Mouse (Mus musculus) kidney, embryonic 14.5 days (tissue): ENCODE measurements around the gene Dlx6. TPM values are rescaled to one million over a fixed set of nuclear protein-coding genes. Genes with fewer than 3 reads are reported as not detected.

Experiments used
- ATAC-seq: fragments of 200-750 bp; cut with Nextera tagmentation; 2 replicates; pipeline ENCODE4 v1.8.0; 2017; ENCODE audit warnings: moderate number of reproducible peaks, mild to moderate bottlenecking, moderate TSS enrichment, moderate library complexity; ENCODE audit not compliant: low FRiP score, low TSS enrichment
- H3K27ac ChIP-seq: fragments of 300-500 bp; sonication (generic); 2 replicates; pipeline ENCODE4 v1.5.1; 2014; ENCODE audit warnings: low read depth, mild to moderate bottlenecking, low read length, moderate library complexity, mixed read lengths
- H3K27me3 ChIP-seq: fragments of 300-500 bp; sonication (generic); 2 replicates; pipeline ENCODE4 v1.6.1; 2014; ENCODE audit warnings: mild to moderate bottlenecking, low read length; ENCODE audit not compliant: control insufficient read depth, insufficient read depth
- H3K36me3 ChIP-seq: fragments of 300-500 bp; sonication (generic); 2 replicates; pipeline ENCODE4 v1.6.1; 2014; ENCODE audit warnings: low read length, mixed read lengths; ENCODE audit not compliant: control insufficient read depth, insufficient read depth
- H3K4me1 ChIP-seq: fragments of 300-500 bp; sonication (generic); 2 replicates; pipeline ENCODE4 v1.6.1; 2014; ENCODE audit warnings: low read length, mixed read lengths; ENCODE audit not compliant: control insufficient read depth, insufficient read depth
- H3K4me2 ChIP-seq: fragments of 300-500 bp; sonication (generic); replicated peaks from 2 replicates; pipeline ENCODE4 v1.6.1; 2014; ENCODE audit warnings: low read depth, mild to moderate bottlenecking, low read length
- H3K4me3 ChIP-seq: fragments of 300-500 bp; sonication (generic); 2 replicates; pipeline ENCODE4 v1.5.1; 2014; ENCODE audit warnings: mild to moderate bottlenecking, low read length
- H3K9ac ChIP-seq: fragments of 300-500 bp; sonication (generic); 2 replicates; pipeline ENCODE4 v1.6.1; 2014; ENCODE audit warnings: low read depth, mild to moderate bottlenecking, low read length, moderate library complexity
- H3K9me3 ChIP-seq: fragments of 300-500 bp; sonication (generic); 2 replicates; pipeline ENCODE4 v1.6.1; 2016; ENCODE audit warnings: low read length; ENCODE audit not compliant: control insufficient read depth
- WGBS: fragments of 180-500 bp; shearing (Covaris S2); extraction: QIAGEN DNeasy Blood & Tissue Kit; methylation state at CpG from one replicate; pipeline ENCODE4 v1.1.7; 2014; 5-methylcytosine and 5-hydroxymethylcytosine counted together
- polyA plus RNA-seq: library from polyadenylated mRNA; unstranded; fragments of >200 nt; fragmentation: Nextera tagmentation; extraction: Ambion mirVana; gene quantifications from 2 replicates; pipeline ENCODE4 v1.2.1, GENCODE M21; 2014

The Dlx6 gene
- polyA plus RNA-seq, 1 experiment from 2014 or later, result not detected

DNA sequence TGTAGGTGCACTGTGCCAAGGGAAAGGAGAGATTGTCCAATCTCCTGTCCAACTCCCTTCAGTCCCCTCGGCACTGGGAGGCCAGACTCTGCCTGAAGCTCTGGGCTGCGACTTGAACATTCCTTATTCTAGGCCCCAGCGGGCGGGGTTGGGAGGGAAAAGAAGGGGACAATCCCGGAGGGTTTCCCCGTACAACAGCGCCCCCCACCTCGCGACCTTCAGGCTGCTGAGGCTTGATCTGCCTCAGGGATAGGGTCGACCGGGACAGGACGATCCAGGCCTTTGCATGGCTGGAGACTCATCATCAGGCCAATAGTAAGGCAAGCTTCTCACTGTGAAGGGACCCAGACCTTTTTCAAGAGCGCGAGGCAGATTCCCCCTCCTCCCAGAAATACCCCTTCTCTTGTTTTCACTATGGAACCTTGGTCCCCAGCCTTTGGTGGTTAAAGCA, 15.7 kb downstream of the Dlx6 start:
- Histone ChIP-seq H3K9ac (no peak overlapping the region), H3K27me3 (peaks cover 97% of the 10 kb centered on the region), H3K36me3 (no peaks in the 10 kb centered on the region), H3K4me3 (no peak overlapping the region), H3K4me1 (peaks cover 7% of the 10 kb centered on the region; the same call in 1 of the 2 replicates), H3K9me3 (no peaks in the 10 kb centered on the region), H3K27ac (no peak overlapping the region), H3K4me2 (no peak overlapping the region)
- WGBS, result 2% methylated on average over 14 of the region's 14 CpGs
- no peak for ATAC-seq

DNA sequence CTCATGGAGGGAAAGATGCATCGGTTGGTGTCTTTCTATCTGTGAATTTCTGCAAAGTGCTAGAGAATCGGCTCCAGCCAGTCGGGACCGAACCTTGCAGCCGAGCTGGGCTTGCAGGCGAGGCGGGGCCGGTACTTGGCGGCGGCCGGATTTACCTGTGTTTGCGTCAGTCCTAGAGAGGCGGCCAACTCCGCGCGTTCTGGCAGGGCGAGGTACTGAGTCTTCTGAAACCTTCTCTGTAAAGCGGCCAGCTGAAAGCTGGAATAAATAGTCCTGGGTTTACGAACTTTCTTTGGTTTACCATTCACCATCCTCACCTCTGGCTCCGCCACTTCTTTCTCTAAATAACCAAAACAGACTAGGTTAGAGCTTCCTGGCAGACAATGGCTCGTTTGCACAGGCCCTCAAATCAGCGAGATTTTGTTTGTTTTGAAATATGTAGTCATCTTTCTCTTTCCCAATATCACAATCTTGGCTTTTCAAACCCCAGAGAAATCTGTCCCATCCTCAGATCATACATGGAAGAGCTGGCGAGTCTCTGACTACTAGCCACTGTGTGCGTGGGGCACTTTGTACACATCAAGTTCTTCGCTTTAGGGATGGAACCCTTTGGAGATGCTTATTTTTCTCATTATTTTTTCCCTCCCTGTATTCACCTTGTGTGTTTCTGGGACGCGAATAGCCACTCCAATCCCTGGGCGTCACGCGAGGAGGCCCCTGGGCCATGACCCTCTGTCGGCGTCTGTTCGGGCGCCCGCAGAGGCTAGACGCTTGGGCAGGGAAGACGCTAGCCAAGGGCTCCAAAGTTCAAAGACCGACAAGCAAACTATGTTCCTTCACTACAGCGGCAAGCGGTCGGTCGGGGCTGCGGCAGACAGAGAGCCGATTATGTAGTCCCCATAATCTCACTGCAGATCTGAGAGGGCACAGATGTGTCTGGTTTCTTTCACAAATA, 16.5 kb downstream of the Dlx6 start:
- H3K4me2 ChIP-seq, result no peak overlapping the region
- no peak overlapping the region for H3K9ac ChIP-seq
- 1% methylated on average over 44 of the region's 44 CpGs for WGBS
- H3K4me3 ChIP-seq, result no peak overlapping the region
- no peak for ATAC-seq
- no peaks in the 10 kb centered on the region for H3K9me3 ChIP-seq
- peaks cover 92% of the 10 kb centered on the region for H3K27me3 ChIP-seq
- no peaks in the 10 kb centered on the region for H3K36me3 ChIP-seq
- peaks cover 7% of the 10 kb centered on the region; the same call in 1 of the 2 replicates for H3K4me1 ChIP-seq
- H3K27ac ChIP-seq, result no peak overlapping the region

DNA sequence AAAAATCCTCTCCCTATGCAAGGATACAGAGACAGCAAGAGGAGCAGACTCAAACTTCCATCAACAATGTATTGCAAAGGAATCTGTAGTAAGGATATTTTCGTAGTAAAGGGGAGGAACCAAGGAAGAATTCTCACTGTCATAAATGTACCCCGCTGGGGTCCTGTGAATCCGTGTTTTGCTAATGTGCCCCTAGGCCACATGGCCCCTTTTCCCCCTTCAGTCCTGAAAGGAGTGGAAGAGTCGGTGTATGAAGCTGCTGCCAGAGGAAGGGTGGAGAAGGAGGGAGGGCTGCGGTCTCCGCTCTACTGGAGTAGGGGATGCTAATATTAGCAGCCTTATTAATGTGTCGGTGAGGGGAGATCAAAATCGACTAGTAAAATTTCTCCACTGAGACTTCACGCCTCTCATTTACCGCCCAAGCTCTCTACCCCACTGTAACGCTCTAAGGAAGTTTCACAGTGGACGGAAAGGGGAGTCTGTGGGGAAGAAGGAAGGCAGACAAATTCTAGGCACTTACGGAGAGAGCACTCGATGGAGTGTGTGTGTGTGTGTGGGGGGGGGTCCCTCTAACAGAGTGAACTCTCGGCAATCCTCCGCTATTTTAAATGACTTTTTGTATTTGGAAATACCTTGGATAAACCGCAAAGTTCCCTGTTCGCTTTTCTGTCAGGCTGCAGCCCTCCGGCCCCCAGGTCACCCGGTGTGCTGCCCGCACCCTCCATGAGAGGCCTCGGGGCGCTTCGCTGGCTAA, 17.4 kb downstream of the Dlx6 start:
- Histone ChIP-seq H3K27ac (no peak overlapping the region), H3K4me3 (peak overlapping the region; percentile 46; the same call in 1 of the 2 replicates)

DNA sequence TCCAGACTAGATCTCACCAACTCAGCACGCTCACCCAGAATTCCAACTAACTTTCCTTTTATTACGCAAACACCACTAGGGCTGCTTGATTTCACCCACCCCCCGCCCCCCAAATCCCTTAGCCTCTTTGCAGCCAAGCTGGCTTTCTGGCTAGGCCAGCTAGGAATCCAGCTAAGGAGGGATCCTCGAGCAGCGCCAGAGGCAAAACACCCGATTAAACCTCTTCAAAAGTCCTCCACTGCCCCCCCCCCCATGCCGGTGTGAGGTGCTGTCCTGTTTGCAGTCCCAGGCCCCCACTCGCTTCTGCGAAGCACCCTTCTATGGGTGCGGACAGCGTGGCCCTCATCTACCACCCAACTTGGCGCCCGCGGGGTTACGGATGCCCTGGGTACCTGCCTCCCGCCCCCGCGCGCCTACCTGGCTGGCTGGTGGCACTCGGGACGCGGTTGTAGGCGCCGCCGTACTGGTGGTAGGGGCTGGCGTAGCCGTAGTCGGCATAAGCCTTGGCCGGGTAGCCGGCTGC, 18.0 kb downstream of the Dlx6 start:
- Histone ChIP-seq H3K27ac (no peak overlapping the region), H3K27me3 (peaks cover 82% of the 10 kb centered on the region), H3K36me3 (no peaks in the 10 kb centered on the region), H3K4me1 (peaks cover 7% of the 10 kb centered on the region; the same call in 1 of the 2 replicates), H3K9me3 (no peaks in the 10 kb centered on the region), H3K4me2 (peak overlapping the region; percentile 76), H3K9ac (no peak overlapping the region), H3K4me3 (peak overlapping the region; percentile 46)
- ATAC-seq, result peak; percentile 28
- WGBS, result under 1% methylated on average over 30 of the region's 30 CpGs

More for the DNA sequence above, 17.4 kb downstream of the Dlx6 start:
- no peaks in the 10 kb centered on the region for H3K9me3 ChIP-seq
- H3K27me3 ChIP-seq, result peaks cover 88% of the 10 kb centered on the region
- ATAC-seq, result no peak
- peak overlapping the region; percentile 76; the same call in 1 of the 2 replicates for H3K4me2 ChIP-seq
- 0% methylated on average over 24 of the region's 24 CpGs for WGBS
- no peaks in the 10 kb centered on the region for H3K36me3 ChIP-seq
- no peak overlapping the region for H3K9ac ChIP-seq
- peaks cover 7% of the 10 kb centered on the region; the same call in 1 of the 2 replicates for H3K4me1 ChIP-seq

DNA sequence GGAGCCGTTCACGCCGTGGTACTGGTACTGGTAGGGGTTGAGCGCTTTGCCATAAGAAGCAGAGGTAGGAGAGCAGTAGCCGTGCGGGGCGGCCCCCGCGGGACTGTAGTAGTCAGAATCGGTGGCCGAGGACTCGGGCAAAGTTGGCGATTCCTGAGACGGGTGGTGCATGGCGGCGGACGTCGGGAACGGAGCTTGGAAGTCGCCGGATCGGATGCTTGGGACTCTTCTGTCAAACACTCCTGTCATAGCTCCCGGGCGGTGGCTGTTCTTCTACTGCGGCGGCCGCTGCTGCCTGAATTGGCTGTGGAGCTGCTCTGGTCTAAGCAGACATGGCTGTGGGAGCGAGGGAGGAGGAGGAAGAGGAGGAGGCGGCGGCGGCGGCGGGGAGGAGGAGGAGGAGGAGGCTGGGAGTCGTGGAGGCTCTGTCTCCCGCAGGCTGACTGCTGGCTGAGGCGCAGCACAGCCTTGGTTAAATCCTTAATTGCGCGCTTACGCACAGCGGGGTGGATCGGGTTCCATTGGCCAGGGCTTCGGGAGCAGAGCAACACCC, 18.6 kb downstream of the Dlx6 start, which contains the start of gene Dlx5:
Gene Dlx5, minus strand, starts transcription at position 448 of the 553 bp plus-strand sequence.
- ATAC-seq, result peak; percentile 72
- H3K4me3 ChIP-seq, result peak within 1 kb of the TSS; percentile 46
- peaks cover 7% of the 10 kb centered on the region; the same call in 1 of the 2 replicates for H3K4me1 ChIP-seq
- H3K27me3 ChIP-seq, result peaks cover 77% of the 10 kb centered on the region
- H3K9me3 ChIP-seq, result no peaks in the 10 kb centered on the region
- under 1% methylated on average over 36 of the region's 42 CpGs for WGBS
- no peak within 1 kb of the TSS for H3K27ac ChIP-seq
- H3K36me3 ChIP-seq, result no peaks in the 10 kb centered on the region
- H3K9ac ChIP-seq, result 0 out of 2 replicates have a peak within 1 kb of the TSS, but pooled peaks have one; percentile 2
- H3K4me2 ChIP-seq, result peak within 1 kb of the TSS; percentile 76

DNA sequence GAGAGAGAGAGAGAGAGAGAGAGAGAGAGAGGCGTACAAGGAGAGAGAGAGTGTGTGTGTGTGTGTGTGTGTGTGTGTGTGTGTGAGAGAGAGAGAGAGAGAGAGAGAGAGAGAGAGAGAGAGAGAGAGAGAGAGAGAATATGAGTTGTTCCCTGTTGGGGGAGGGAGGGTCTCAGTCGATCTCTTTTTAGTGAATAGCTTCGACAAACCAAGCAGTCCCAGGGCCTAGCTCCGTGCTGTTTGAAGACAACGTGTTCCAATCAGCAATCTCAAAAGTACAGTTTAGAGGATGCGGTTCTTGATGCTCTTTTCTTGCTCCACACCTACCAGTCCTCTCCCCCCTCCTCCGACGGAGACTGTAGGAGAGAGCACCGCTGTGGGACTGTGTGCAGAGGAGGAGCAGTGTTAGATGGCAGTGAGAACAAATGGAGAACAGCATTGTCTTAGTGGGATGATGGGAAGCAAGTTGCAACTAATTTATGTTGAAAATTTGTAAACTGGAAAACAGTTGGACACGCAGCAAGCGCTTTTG, 19.2 kb downstream of the Dlx6 start:
- Histone ChIP-seq H3K4me3 (peak overlapping the region; percentile 46), H3K36me3 (no peaks in the 10 kb centered on the region), H3K9ac (no peak overlapping the region), H3K27me3 (peaks cover 70% of the 10 kb centered on the region), H3K27ac (no peak overlapping the region), H3K4me2 (peak overlapping the region; percentile 76; the same call in 1 of the 2 replicates), H3K9me3 (no peaks in the 10 kb centered on the region), H3K4me1 (peaks cover 7% of the 10 kb centered on the region; the same call in 1 of the 2 replicates)
- ATAC-seq, result no peak
- WGBS, result 6% methylated on average over 10 of the region's 11 CpGs

DNA sequence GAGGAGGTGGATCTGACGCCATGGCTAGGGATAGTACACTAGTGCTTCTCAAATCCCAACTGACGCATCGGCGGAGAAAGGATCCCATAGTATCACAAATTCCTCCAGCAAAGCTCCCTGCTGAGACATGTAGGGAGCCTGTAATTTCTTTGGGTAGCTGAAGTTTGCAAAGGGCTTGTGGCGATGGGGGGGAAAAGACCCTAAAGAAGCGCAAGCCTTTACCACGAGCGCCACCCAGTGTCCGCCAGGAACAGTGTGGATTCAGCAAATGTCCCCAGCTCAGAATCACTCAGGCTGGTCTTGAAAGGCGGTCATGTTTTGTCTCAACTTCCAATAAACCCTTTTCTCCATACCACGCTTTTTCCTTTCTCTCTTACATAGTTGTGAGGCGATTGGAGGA, 21.8 kb downstream of the Dlx6 start:
- peaks cover 46% of the 10 kb centered on the region for H3K27me3 ChIP-seq
- 4% methylated on average over 12 of the region's 12 CpGs for WGBS
- ATAC-seq, result peak; percentile 53; the same call in 1 of the 2 replicates

DNA sequence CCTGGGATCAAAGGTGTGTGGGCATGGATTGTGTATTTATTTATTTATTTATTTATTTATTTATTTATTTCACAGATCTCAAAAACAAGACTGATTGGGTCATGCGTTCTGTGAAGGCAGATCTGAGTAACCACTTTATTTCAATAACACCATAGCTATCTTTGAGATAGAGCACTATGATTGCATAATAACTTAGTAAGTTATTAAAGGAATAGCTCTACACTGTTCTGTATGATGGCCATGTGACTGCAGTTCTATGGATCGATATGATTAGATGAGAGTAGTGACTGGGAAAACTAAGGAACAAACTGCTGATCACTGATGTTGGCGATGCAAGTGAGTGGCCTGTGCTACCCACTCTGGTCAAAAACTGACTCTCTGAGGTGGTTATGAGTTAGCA, 23.1 kb downstream of the Dlx6 start:
- WGBS, result 84% methylated on average over 3 of the region's 3 CpGs
- Histone ChIP-seq H3K9me3 (no peaks in the 10 kb centered on the region), H3K27ac (no peak overlapping the region), H3K9ac (no peak overlapping the region), H3K27me3 (peaks cover 33% of the 10 kb centered on the region), H3K4me1 (peaks cover 2% of the 10 kb centered on the region; the same call in 1 of the 2 replicates), H3K4me2 (no peak overlapping the region), H3K4me3 (no peak overlapping the region), H3K36me3 (no peaks in the 10 kb centered on the region)
- ATAC-seq, result no peak

More for the DNA sequence above, 21.8 kb downstream of the Dlx6 start:
- no peak overlapping the region for H3K4me2 ChIP-seq
- H3K9ac ChIP-seq, result no peak overlapping the region
- no peak overlapping the region for H3K27ac ChIP-seq
- no peaks in the 10 kb centered on the region for H3K9me3 ChIP-seq
- H3K4me1 ChIP-seq, result peaks cover 7% of the 10 kb centered on the region; the same call in 1 of the 2 replicates
- no peaks in the 10 kb centered on the region for H3K36me3 ChIP-seq
- no peak overlapping the region for H3K4me3 ChIP-seq
